Mouse (Mus musculus) embryonic facial prominence, embryonic 15.5 days (tissue): Measurements from ENCODE around the gene BC049730. TPM values are rescaled to one million over a fixed set of nuclear protein-coding genes. Genes with fewer than 3 reads are reported as not detected.
"Not testable (repeated sequence)": the region's sequence is repeated elsewhere in the genome, so short reads cannot be mapped to it uniquely, and the experiment has no call there.

ENCODE experiments used
- ATAC-seq: fragments of 200-750 bp; cut with Nextera tagmentation; 2 replicates; pipeline ENCODE4 v1.8.0; 2017; ENCODE audit warnings: low read depth, moderate TSS enrichment; ENCODE audit not compliant: insufficient number of reproducible peaks, low FRiP score, low TSS enrichment
- H3K27ac ChIP-seq: fragments of 300-500 bp; sonication (generic); replicated peaks from 2 replicates; pipeline ENCODE4 v1.5.1; 2015; ENCODE audit warnings: mild to moderate bottlenecking, inconsistent platforms
- H3K27me3 ChIP-seq: fragments of 300-500 bp; sonication (generic); 2 replicates; pipeline ENCODE4 v1.6.1; 2015; ENCODE audit warnings: inconsistent platforms
- H3K36me3 ChIP-seq: fragments of 300-500 bp; sonication (generic); 2 replicates; pipeline ENCODE4 v1.6.1; 2015; ENCODE audit warnings: mild to moderate bottlenecking, inconsistent platforms
- H3K4me1 ChIP-seq: fragments of 300-500 bp; sonication (generic); 2 replicates; pipeline ENCODE4 v1.6.1; 2015; ENCODE audit warnings: inconsistent platforms
- H3K4me2 ChIP-seq: fragments of 300-500 bp; sonication (generic); replicated peaks from 2 replicates; pipeline ENCODE4 v1.6.1; 2015; ENCODE audit warnings: mild to moderate bottlenecking, inconsistent platforms
- H3K4me3 ChIP-seq: fragments of 300-500 bp; sonication (generic); replicated peaks from 2 replicates; pipeline ENCODE4 v1.5.1; 2015; ENCODE audit warnings: mild to moderate bottlenecking, inconsistent platforms
- H3K9ac ChIP-seq: fragments of 300-500 bp; sonication (generic); 2 replicates; pipeline ENCODE4 v1.6.1; 2015; ENCODE audit warnings: inconsistent platforms
- H3K9me3 ChIP-seq: fragments of 300-500 bp; sonication (generic); replicated peaks from 2 replicates; pipeline ENCODE4 v1.6.1; 2016; ENCODE audit warnings: inconsistent platforms
- WGBS: fragments of 180-500 bp; shearing (Covaris S2); methylation state at CpG from one replicate; pipeline ENCODE4 v1.1.7; 2015; 5-methylcytosine and 5-hydroxymethylcytosine counted together
- polyA plus RNA-seq: library from polyadenylated mRNA; unstranded; fragments of >200 nt; fragmentation: Nextera tagmentation; extraction: Ambion mirVana; gene quantifications from 2 replicates; pipeline ENCODE4 v1.2.1, GENCODE M21; 2015

The BC049730 gene
- polyA plus RNA-seq, 1 experiment from 2014 or later: not detected

DNA sequence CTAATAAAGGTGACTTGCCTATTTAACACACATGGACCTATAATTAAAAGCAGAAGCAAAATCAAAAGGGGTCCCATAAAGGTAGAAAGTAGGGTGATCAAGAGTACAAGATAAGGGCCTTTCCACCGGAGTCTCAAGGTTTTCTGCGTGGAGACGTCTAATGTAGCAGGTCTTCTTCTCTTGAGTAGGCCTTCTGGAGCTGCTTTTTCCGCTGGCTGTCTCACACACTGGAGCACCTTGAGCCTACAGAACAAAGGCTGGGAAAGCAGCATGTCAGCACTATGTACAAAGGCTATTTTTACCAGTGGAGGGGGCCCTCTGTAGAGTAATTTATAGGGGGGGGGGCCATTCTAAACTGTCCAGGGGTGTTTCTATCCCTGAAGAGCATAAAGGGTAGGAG is 11.2 kb upstream of the BC049730 start:
- H3K9me3 ChIP-seq, H3K4me1 ChIP-seq, H3K36me3 ChIP-seq, ATAC-seq, H3K27ac ChIP-seq, H3K4me3 ChIP-seq, H3K27me3 ChIP-seq, H3K4me2 ChIP-seq, H3K9ac ChIP-seq: not testable (repeated sequence)
- WGBS: 85% methylated on average over 4 of the region's 4 CpGs

DNA sequence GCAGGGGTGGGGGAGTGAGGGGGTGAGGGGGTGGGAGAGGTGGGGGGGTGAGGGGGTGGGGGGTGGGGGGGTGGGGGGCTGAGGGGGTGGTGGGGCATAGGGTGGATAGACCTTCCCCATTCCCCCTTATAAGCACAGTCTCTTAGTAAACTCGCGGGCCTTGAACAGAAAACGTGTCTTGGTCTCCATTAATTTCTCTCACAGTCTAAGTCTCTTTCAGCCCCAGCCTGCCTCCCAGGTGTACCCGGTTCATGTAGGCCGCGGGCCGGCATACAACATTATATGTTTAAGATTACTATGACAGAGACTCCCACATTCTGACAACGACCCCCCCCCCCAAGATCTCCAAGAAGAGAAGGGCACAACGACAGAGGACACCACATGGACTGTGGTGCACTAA is 6.2 kb upstream of the BC049730 start:
- H3K27ac ChIP-seq, H3K4me2 ChIP-seq, H3K27me3 ChIP-seq, H3K9me3 ChIP-seq, H3K36me3 ChIP-seq, ATAC-seq, H3K4me3 ChIP-seq, H3K4me1 ChIP-seq, H3K9ac ChIP-seq: not testable (repeated sequence)
- 79% methylated on average over 9 of the region's 9 CpGs for WGBS

DNA sequence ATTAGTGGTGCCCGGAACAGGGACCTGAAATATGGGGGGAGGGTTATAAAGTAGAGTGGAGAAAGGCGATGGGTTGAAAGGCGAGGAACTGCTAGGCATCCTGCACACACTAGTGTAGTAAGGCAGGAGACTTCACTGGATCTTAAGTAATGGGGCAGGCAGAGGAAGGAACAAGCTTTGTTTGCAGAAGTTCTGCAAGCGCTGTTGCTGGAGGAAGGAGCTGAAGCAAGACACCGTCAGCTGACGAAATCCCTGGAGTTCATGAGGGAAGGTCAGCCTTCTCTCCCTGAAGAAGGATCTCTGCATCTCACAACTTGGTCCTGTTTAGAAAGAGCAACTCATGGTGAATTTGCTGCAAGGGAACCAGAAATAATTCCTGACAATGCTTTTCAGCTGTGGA is 6.0 kb downstream of the BC049730 start:
- no peak for ATAC-seq

DNA sequence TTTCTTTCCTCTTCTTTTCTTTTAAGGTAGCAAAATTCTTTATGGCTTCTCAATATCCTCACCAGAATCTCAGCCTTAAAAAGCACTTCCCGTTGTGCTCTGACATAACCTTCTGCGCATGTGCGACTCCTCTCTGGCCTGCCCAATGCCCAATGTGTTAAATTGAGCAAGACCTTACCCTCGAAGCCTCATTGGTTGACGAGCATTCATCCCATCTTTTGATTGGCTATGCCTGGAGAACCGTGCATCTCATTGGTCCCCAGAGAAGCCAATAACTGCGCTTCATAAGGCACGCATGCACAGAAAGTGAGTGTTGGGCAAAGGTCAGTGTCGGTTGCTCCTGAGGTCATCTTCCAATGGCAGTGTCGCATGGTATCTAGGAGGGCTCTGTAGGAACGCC is 17.8 kb downstream of the BC049730 start, which contains the start of gene Gm4763:
Gene Gm4763, minus strand, starts transcription at position 101 of the 400 bp plus-strand sequence.
- not testable (repeated sequence) for H3K36me3 ChIP-seq, H3K9ac ChIP-seq, H3K4me3 ChIP-seq, H3K27ac ChIP-seq, H3K9me3 ChIP-seq, ATAC-seq, H3K4me2 ChIP-seq, H3K4me1 ChIP-seq, H3K27me3 ChIP-seq
- 90% methylated on average over 11 of the region's 11 CpGs for WGBS

More for the DNA sequence above, 6.0 kb downstream of the BC049730 start:
- H3K9ac ChIP-seq: no peak overlapping the region
- no peak overlapping the region for H3K4me2 ChIP-seq
- H3K9me3 ChIP-seq: no peaks in the 10 kb centered on the region
- 64% methylated on average over 6 of the region's 6 CpGs for WGBS
- no peaks in the 10 kb centered on the region for H3K36me3 ChIP-seq
- no peak overlapping the region for H3K27ac ChIP-seq
- no peak overlapping the region for H3K4me3 ChIP-seq
- no peaks in the 10 kb centered on the region for H3K4me1 ChIP-seq
- no peaks in the 10 kb centered on the region for H3K27me3 ChIP-seq

DNA sequence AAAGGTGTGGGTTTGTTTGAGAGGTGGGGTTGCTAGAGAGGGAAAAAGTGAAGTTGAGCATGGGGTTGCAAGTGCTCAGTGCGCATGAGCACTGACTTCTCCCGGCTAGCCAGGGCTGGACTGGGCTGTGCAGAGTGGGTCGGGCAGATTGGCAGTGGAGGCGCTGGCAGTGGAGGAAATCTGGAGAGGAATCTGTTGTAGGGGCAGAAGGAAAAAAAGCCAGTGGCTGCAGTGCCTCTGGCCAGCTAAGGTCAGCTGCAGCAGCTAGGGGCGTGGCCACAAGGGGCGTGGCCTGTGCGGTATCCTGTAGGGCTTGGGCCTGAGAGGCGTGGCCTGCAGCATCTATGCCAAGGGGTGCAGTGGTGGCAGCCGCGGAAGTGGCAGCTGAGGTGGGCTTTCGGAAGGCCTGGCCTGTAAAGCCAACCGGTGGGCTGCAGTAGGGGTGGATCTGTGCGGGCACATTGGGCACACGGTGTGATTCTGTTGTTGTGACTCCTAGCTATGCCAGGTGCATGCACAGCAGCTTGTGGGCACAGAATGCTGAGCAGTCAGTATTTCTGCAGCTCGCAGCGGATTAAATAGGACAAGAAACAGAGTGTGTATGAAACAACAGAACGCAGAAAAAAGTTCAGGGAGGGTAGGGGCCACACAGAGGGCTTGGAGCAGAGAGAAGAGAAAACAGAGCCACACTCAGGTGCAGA is 27.1 kb downstream of the BC049730 start:
- H3K27ac ChIP-seq: no peak overlapping the region
- 0 out of 2 replicates have a peak, but pooled peaks cover 8% of the 10 kb centered on the region for H3K4me1 ChIP-seq
- H3K9me3 ChIP-seq: no peaks in the 10 kb centered on the region
- no peak overlapping the region for H3K4me3 ChIP-seq
- peak overlapping the region; percentile 28 for H3K4me2 ChIP-seq
- no peaks in the 10 kb centered on the region for H3K27me3 ChIP-seq
- 18% methylated on average over 17 of the region's 17 CpGs for WGBS
- H3K9ac ChIP-seq: no peak overlapping the region
- ATAC-seq: no peak
- no peaks in the 10 kb centered on the region for H3K36me3 ChIP-seq

DNA sequence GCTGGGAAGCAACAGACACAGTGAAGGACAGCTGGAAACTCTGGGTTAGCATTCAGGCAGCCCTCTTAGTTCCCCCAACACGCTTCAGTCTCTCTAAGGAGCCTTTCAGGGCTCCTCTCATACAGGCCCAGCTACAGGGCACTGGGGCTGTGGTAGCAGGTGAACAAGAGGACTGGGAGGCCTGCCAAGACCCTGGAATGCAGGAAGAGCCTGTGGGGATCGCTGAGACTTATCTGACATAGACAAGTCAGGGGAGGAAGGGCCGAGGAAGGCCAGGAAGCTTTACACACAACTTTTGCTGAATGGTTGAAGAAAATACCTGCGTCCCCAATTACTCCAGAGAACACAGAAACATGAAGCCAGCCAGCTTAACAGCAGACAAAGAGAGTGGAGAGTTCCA is 41.7 kb downstream of the BC049730 start:
- no peak overlapping the region for H3K27ac ChIP-seq

DNA sequence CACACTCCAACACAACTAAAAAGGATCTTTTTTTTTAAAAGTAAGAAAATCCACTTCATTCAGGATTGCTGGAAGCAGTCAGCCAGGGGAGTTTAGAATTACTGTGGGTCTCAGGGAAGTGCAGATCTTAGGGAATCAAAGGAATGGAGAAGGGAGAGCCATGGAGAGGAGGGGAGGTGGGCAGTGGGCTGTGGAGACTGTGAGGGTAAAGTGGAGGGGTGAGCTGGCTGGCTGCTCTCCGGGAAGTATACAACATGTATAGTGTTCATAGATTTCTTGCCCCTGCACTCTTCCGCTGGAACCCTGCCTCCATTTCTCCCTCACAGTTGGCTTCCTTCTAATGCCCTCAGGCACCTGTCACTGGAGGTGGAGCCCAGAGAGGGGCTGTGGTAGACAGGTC is 42.6 kb downstream of the BC049730 start:
- WGBS: 55% methylated on average over 2 of the region's 2 CpGs
- no peaks in the 10 kb centered on the region for H3K9me3 ChIP-seq
- no peak overlapping the region for H3K4me2 ChIP-seq

More for the DNA sequence above, 41.7 kb downstream of the BC049730 start:
- Histone ChIP-seq H3K9ac (no peak overlapping the region), H3K36me3 (no peaks in the 10 kb centered on the region), H3K27me3 (no peaks in the 10 kb centered on the region), H3K4me2 (no peak overlapping the region), H3K4me3 (no peak overlapping the region), H3K9me3 (no peaks in the 10 kb centered on the region), H3K4me1 (no peaks in the 10 kb centered on the region)
- no peak for ATAC-seq
- 26% methylated on average over 4 of the region's 4 CpGs for WGBS

DNA sequence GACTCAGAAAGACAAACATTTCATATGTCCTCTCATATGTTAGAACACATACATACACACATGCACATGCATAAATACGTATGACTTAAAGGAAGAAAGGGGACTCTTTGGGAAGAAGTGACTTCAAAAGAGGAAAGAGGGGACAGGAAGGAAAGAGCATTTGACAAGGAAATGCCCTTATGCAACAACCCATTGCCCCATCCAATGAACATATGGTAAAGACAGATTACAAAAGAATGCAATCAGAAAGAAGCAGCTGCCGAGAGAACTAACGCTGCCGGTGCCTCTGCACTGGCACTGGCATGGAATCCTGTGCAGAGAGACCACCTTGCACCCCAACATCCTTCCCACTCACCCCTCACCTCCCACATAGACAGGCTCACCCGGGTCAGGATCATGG is 44.4 kb downstream of the BC049730 start:
- H3K27me3 ChIP-seq: no peaks in the 10 kb centered on the region
- H3K4me3 ChIP-seq: no peak overlapping the region
- H3K36me3 ChIP-seq: no peaks in the 10 kb centered on the region
- no peak overlapping the region for H3K4me2 ChIP-seq
- no peak overlapping the region for H3K9ac ChIP-seq
- ATAC-seq: no peak
- H3K27ac ChIP-seq: no peak overlapping the region
- H3K9me3 ChIP-seq: no peaks in the 10 kb centered on the region
- WGBS: 69% methylated on average over 5 of the region's 5 CpGs
- no peaks in the 10 kb centered on the region for H3K4me1 ChIP-seq

More for the DNA sequence above, 42.6 kb downstream of the BC049730 start:
- Histone ChIP-seq H3K4me1 (no peaks in the 10 kb centered on the region), H3K27me3 (no peaks in the 10 kb centered on the region), H3K9ac (no peak overlapping the region), H3K27ac (no peak overlapping the region), H3K36me3 (no peaks in the 10 kb centered on the region), H3K4me3 (no peak overlapping the region)
- no peak for ATAC-seq

DNA sequence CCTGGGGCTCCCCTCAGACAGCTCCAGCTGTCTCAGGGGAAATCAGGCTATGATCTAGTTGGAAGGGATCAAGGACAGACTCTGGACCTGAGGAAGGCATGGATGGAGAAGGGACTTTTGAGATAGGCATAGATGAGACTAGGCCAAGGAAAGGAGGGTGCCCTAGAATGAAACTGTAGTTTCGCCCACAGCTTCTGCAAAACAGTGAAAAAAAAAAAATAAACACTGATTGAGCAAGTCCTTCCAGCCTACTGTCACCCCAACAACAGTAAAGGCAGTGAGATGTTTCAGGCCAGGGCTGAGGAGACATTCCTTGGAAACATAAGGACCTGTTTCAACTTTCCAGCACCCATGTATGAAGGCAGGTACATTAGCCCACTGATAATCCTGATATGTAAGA is 49.5 kb downstream of the BC049730 start:
- no peak for ATAC-seq
- WGBS: 95% methylated on average over 1 of the region's 1 CpGs
- no peaks in the 10 kb centered on the region for H3K9me3 ChIP-seq
- H3K4me2 ChIP-seq: no peak overlapping the region
- no peak overlapping the region for H3K9ac ChIP-seq
- H3K4me3 ChIP-seq: no peak overlapping the region
- no peaks in the 10 kb centered on the region for H3K27me3 ChIP-seq
- no peak overlapping the region for H3K27ac ChIP-seq
- H3K36me3 ChIP-seq: no peaks in the 10 kb centered on the region
- H3K4me1 ChIP-seq: peaks cover 4% of the 10 kb centered on the region; the same call in 1 of the 2 replicates

DNA sequence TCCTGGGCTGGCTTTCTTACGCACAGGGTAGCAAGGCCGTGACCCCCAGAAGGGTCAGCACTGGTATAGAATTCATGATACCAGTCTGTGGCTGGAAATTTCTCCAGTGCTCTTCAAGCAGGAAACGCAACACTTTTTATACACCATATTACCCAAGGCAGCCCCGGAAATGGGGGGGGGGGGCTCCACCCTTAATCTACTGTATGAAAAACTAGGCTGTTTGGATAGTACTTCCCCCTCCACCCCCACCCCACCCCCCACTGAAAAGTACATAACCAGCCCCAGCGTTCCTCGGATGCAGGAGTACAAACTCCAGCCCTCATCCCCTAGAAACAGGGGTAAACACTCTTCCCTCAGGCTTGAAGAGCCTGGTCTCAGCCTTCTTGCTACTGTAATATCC is 51.2 kb downstream of the BC049730 start, which contains the start of gene Cd177:
Gene Cd177, minus strand, starts transcription at position 101 of the 400 bp plus-strand sequence.
- no peak within 1 kb of the TSS for H3K4me3 ChIP-seq
- WGBS: 66% methylated on average over 6 of the region's 6 CpGs
- no peak within 1 kb of the TSS for H3K9ac ChIP-seq
- no peak within 1 kb of the TSS for H3K27ac ChIP-seq
- peaks cover 4% of the 10 kb centered on the region; the same call in 1 of the 2 replicates for H3K4me1 ChIP-seq
- H3K9me3 ChIP-seq: no peaks in the 10 kb centered on the region
- H3K27me3 ChIP-seq: no peaks in the 10 kb centered on the region
- no peaks in the 10 kb centered on the region for H3K36me3 ChIP-seq
- H3K4me2 ChIP-seq: no peak within 1 kb of the TSS
- ATAC-seq: no peak

DNA sequence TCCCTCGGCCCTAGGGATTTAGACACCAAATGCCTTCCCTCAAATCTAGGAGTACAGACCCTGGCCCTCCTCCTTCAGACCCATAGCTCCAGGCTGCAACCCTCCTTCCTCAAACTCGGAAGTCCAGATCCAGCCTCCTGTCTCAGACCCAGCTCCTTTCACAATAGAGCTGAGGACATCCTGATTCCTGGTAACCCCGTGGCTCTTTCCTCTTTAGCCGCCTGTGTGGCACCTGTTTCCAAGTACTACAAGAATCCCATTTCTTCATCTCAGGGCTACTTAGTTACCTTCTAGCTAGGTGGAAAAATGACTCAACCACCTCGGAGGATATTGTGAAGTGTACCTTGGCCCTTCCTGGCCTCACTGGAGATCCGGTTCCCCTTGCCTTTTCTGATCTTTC is 52.1 kb downstream of the BC049730 start:
- Histone ChIP-seq H3K4me3 (no peak overlapping the region), H3K36me3 (no peaks in the 10 kb centered on the region), H3K4me1 (peaks cover 4% of the 10 kb centered on the region; the same call in 1 of the 2 replicates), H3K9ac (no peak overlapping the region), H3K4me2 (no peak overlapping the region), H3K27ac (no peak overlapping the region), H3K27me3 (no peaks in the 10 kb centered on the region), H3K9me3 (no peaks in the 10 kb centered on the region)
- WGBS: 71% methylated on average over 6 of the region's 6 CpGs
- no peak for ATAC-seq

DNA sequence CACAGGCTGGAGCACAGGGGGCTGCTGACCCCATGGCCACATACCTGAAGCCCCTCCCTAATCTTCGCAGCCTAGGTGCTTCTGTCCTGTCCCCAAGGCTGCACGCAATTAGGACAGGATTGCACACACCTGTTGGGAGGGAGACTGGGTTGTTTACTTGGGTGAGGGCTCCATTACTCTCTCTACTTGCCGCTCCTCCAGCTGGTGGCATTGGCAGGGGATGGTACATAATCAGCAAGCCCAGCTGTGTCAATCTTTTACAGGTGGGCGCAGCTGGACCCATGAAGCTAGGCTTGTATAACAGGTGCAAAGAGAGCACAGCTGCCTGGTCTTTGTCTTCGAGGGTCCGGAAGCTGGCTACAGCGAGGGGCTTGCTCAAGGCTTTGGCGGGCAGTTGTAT is 53.5 kb downstream of the BC049730 start:
- H3K27me3 ChIP-seq: no peaks in the 10 kb centered on the region
- H3K9ac ChIP-seq: no peak overlapping the region
- no peak overlapping the region for H3K4me2 ChIP-seq
- no peak overlapping the region for H3K4me3 ChIP-seq
- no peak for ATAC-seq
- peaks cover 4% of the 10 kb centered on the region; the same call in 1 of the 2 replicates for H3K4me1 ChIP-seq
- no peaks in the 10 kb centered on the region for H3K36me3 ChIP-seq
- H3K9me3 ChIP-seq: no peaks in the 10 kb centered on the region
- 75% methylated on average over 8 of the region's 8 CpGs for WGBS
- no peak overlapping the region for H3K27ac ChIP-seq
